Mouse (Mus musculus) intestine, postnatal 0 days (tissue): Measurements from ENCODE around the gene Gm10142. TPM values are rescaled to one million over a fixed set of nuclear protein-coding genes. Genes with fewer than 3 reads are reported as not detected.
"Not testable (repeated sequence)": the region's sequence is repeated elsewhere in the genome, so short reads cannot be mapped to it uniquely, and the experiment has no call there.

ENCODE experiments used
- ATAC-seq: fragments of 200-750 bp; cut with Nextera tagmentation; 2 replicates; pipeline ENCODE4 v1.8.0; 2017; ENCODE audit warnings: mild to moderate bottlenecking, moderate TSS enrichment, moderate library complexity
- H3K27ac ChIP-seq: fragments of 300-500 bp; sonication (generic); 2 replicates; pipeline ENCODE4 v1.5.1; 2014; ENCODE audit warnings: mild to moderate bottlenecking, low read depth, low read length, moderate library complexity
- H3K27me3 ChIP-seq: fragments of 300-500 bp; sonication (generic); replicated peaks from 2 replicates; pipeline ENCODE4 v1.6.1; 2014; ENCODE audit warnings: low read length, mixed read lengths; ENCODE audit not compliant: control insufficient read depth, insufficient read depth
- H3K36me3 ChIP-seq: fragments of 300-500 bp; sonication (generic); 2 replicates; pipeline ENCODE4 v1.6.1; 2014; ENCODE audit warnings: mild to moderate bottlenecking, moderate library complexity; ENCODE audit not compliant: control insufficient read depth, insufficient read depth
- H3K4me1 ChIP-seq: fragments of 300-500 bp; sonication (generic); replicated peaks from 2 replicates; pipeline ENCODE4 v1.6.1; 2014; ENCODE audit warnings: antibody characterized with exemption, low read length, mixed read lengths; ENCODE audit not compliant: control insufficient read depth, insufficient read depth
- H3K4me2 ChIP-seq: fragments of 300-500 bp; sonication (generic); replicated peaks from 2 replicates; pipeline ENCODE4 v1.6.1; 2014; ENCODE audit warnings: low read depth, mild to moderate bottlenecking, moderate library complexity
- H3K4me3 ChIP-seq: fragments of 300-500 bp; sonication (generic); 2 replicates; pipeline ENCODE4 v1.5.1; 2014; ENCODE audit warnings: low read depth, low read length
- H3K9ac ChIP-seq: fragments of 300-500 bp; sonication (generic); 2 replicates; pipeline ENCODE4 v1.6.1; 2014; ENCODE audit warnings: mild to moderate bottlenecking, low read depth, low read length
- H3K9me3 ChIP-seq: fragments of 300-500 bp; sonication (generic); 2 replicates; pipeline ENCODE4 v1.6.1; 2016; ENCODE audit warnings: mixed run types; ENCODE audit not compliant: control insufficient read depth
- CTCF ChIP-seq: sonication (generic); IDR thresholded peaks from 2 replicates; pipeline ENCODE4 v1.5.1; 2016; ENCODE audit warnings: low read depth, mild to moderate bottlenecking, control low read depth, antibody characterized with exemption, moderate library complexity
- WGBS: fragments of 180-500 bp; shearing (Covaris S2); extraction: QIAGEN DNeasy Blood & Tissue Kit; methylation state at CpG from one replicate; pipeline ENCODE4 v1.1.7; 2014; 5-methylcytosine and 5-hydroxymethylcytosine counted together
- polyA plus RNA-seq: library from polyadenylated mRNA; unstranded; fragments of >200 nt; fragmentation: Nextera tagmentation; extraction: Ambion mirVana; gene quantifications from 2 replicates; pipeline ENCODE4 v1.2.1, GENCODE M21; 2015

The Gm10142 gene
- polyA plus RNA-seq, 1 experiment from 2014 or later, result not detected

DNA sequence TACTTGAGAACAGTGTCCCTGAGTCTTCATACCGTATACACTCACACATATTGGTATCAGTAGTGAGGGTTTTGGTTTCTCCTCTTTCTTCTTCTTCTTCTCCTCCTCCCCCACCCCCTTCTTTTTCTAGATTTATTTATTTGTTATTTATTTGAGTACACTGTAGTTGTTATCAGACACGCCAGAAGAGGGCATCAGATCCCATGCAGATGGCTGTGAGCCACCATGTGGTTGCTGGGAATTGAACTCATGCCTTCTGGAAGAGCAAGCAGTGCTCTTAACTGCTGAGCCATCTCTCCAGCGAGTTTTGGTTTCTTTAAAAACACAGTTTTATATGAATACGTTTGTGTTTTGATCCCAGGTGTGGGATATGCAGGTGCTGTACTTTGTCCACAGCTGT, 12.7 kb downstream of the Gm10142 start:
- Histone ChIP-seq H3K9ac (no peak overlapping the region), H3K27me3 (no peaks in the 10 kb centered on the region), H3K4me2 (no peak overlapping the region), H3K4me1 (no peaks in the 10 kb centered on the region), H3K36me3 (no peaks in the 10 kb centered on the region), H3K4me3 (no peak overlapping the region), H3K27ac (no peak overlapping the region), H3K9me3 (no peaks in the 10 kb centered on the region)
- no peak for ATAC-seq
- peak; percentile 45 for TF ChIP-seq CTCF
- WGBS, result 77% methylated on average over 4 of the region's 4 CpGs

DNA sequence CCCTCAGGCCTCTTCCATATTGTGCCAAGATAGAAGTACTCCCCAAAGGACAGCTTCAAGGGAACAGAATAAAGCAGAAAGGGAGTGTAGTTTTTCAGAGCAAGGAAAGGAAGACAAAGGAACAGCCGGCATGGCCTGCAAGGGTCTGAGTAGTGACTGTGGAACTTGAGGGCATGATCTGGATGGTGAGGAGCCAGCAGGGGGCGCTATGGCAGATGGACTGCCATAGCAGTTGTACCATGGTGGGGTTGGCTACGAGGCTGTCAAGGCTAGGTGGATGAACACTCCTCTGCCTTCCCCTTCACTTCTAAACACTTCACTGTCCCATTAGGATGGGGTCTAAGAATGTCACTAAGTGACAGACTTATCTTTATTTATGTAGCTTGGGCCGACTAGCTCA, 13.6 kb downstream of the Gm10142 start:
- no peaks in the 10 kb centered on the region for H3K27me3 ChIP-seq
- H3K4me2 ChIP-seq, result no peak overlapping the region
- H3K9me3 ChIP-seq, result no peaks in the 10 kb centered on the region
- H3K36me3 ChIP-seq, result no peaks in the 10 kb centered on the region
- peak; percentile 64 for TF ChIP-seq CTCF
- H3K27ac ChIP-seq, result no peak overlapping the region
- ATAC-seq, result no peak
- no peak overlapping the region for H3K9ac ChIP-seq
- H3K4me1 ChIP-seq, result no peaks in the 10 kb centered on the region
- no peak overlapping the region for H3K4me3 ChIP-seq
- WGBS, result 46% methylated on average over 4 of the region's 4 CpGs

DNA sequence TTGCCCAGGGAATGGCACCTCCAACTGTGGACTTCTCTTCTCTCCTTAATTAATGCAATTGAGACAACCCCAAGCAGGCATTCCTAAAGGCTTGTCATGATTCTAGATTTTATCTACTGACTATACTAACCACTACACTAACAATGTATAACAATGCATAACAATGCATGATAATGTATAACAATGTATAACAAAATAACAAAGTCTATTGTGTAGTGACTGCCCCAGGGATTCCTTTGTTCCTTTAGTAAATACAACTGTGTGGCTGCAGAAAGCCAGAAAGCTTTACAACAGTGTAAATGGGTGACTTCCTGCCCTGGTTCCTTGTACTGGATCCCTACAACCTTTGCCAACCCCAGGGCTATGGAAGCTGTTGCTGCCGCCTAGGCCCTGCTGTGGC, 20.3 kb downstream of the Gm10142 start:
- H3K9ac ChIP-seq, result no peak overlapping the region

DNA sequence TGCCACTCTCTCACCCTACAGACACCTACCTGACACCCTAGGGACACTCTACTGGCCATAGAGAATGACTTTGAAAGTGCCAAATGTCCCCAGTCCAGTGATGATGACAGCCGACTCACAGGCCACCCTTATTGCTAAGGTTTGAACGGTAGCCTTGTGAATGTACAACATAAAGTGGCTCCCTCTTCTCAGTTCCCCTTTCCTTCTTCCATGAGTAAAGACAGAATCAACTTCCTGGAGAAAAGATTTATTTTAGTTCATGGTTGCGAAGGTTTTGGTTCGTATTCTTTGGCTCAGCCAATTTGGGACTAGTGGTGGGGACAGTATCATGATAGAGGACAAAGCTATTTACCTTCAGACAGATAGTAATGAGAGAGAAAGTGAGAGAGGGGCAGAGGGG, 23.3 kb downstream of the Gm10142 start:
- Histone ChIP-seq H3K27ac (no peak overlapping the region), H3K36me3 (no peaks in the 10 kb centered on the region), H3K4me2 (no peak overlapping the region), H3K9ac (no peak overlapping the region), H3K4me3 (no peak overlapping the region), H3K27me3 (no peaks in the 10 kb centered on the region), H3K4me1 (no peaks in the 10 kb centered on the region), H3K9me3 (no peaks in the 10 kb centered on the region)
- WGBS, result 81% methylated on average over 4 of the region's 4 CpGs
- no peak for ATAC-seq
- no peak for TF ChIP-seq CTCF

More for the DNA sequence above, 20.3 kb downstream of the Gm10142 start:
- Histone ChIP-seq H3K9me3 (no peaks in the 10 kb centered on the region), H3K36me3 (no peaks in the 10 kb centered on the region), H3K27me3 (no peaks in the 10 kb centered on the region), H3K4me1 (no peaks in the 10 kb centered on the region), H3K4me2 (no peak overlapping the region), H3K27ac (no peak overlapping the region), H3K4me3 (no peak overlapping the region)
- ATAC-seq, result no peak
- WGBS, result 97% methylated on average over 1 of the region's 1 CpGs
- TF ChIP-seq CTCF, result no peak

DNA sequence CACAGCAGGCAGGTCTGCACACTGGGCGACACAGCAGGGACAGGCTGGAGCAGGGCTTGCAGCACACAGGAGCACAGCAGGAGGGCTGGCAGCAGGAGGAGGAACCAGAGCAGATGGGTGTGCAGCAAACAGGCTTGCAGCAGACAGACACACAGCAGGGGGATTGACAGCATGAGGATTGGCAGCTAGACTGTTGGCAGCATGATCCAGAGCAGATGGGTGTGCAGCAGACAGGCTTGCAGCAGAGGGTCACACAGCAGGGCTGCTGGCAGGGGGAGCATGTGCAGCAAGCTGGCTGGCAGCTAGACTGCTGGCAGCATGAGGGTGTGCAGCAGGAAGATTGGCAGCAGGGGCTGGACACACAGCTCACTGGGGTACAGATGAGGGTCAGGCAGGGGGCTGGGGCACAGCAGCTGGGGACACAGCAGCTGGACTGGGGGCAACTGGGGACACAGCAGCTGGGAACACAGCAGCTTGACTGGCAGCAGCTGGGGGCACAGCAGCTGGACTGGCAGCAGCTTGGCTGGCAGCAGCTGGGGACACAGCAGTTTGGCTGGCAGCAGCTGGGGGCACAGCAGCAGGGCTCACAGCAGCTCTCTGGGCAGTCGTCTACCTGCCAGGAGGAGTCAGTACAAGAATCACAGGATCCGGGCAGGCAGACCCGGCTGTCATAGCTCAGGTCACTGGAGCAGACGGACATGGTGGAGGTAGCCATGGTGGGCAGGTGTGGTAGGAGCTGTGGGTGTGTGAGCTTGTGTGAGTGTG, 26.5 kb downstream of the Gm10142 start, which contains the start of gene Gm18596:
TSS of gene Gm18596 (minus strand) at position 715 of the 765 bp plus-strand sequence.
- ATAC-seq, H3K36me3 ChIP-seq, H3K27ac ChIP-seq, H3K27me3 ChIP-seq, H3K4me3 ChIP-seq, H3K9ac ChIP-seq, H3K4me1 ChIP-seq, H3K4me2 ChIP-seq, H3K9me3 ChIP-seq: not testable (repeated sequence)
- 66% methylated on average over 4 of the region's 5 CpGs for WGBS

DNA sequence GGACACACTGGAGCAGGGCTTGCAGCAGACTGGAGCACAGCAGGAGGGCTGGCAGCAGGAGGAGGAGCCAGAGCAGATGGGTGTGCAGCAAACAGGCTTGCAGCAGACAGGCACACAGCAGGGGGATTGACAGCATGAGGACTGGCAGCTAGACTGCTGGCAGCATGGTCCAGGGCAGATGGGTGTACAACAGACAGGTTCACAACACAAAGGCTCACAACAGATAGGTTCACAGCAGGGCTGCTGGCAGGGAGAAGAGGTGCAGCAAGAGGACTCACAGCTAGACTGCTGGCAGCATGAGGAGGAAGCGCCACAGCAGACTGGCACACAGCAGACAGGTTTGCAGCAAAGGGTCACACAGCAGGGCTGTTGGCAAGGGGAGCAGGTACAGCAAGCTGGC, 35.1 kb downstream of the Gm10142 start:
- 77% methylated on average over 1 of the region's 1 CpGs for WGBS
- not testable (repeated sequence) for H3K4me3 ChIP-seq, H3K27me3 ChIP-seq, H3K4me2 ChIP-seq, ATAC-seq, H3K4me1 ChIP-seq, H3K9ac ChIP-seq, H3K36me3 ChIP-seq, H3K27ac ChIP-seq, H3K9me3 ChIP-seq

DNA sequence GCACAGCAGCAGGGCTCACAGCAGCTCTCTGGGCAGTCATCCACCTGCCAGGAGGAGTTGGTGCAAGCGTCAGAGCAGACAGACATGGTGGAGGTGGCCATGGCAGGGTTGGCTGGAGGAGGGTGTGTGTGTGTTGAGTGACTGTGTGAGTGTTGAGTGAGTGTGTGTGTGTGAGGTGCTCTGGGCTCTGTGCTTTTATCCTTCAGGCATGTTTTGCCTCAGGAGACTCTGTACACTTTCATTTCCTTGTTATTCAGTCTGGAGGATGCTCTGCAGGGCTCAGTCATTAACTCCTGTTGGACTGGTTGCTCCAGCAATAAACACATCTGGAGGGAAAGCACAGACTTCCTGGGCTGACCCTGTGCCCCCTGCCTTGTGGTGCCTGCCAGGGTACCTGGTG, 35.6 kb downstream of the Gm10142 start, which contains the start of gene Gm9736:
TSS of gene Gm9736 (minus strand) at position 101 of the 400 bp plus-strand sequence.
- not testable (repeated sequence) for ATAC-seq, H3K27ac ChIP-seq, H3K36me3 ChIP-seq, H3K9me3 ChIP-seq, H3K9ac ChIP-seq, H3K4me3 ChIP-seq, H3K4me2 ChIP-seq, H3K27me3 ChIP-seq, H3K4me1 ChIP-seq
- 67% methylated on average over 1 of the region's 1 CpGs for WGBS
